Mouse (Mus musculus) kidney, embryonic 14.5 days (tissue): ENCODE results near the gene Gckr. TPM values are rescaled to one million over a fixed set of nuclear protein-coding genes. Genes with fewer than 3 reads are reported as not detected.

ENCODE experiments used
- ATAC-seq: fragments of 200-750 bp; cut with Nextera tagmentation; 2 replicates; pipeline ENCODE4 v1.8.0; 2017; ENCODE audit warnings: moderate number of reproducible peaks, mild to moderate bottlenecking, moderate TSS enrichment, moderate library complexity; ENCODE audit not compliant: low FRiP score, low TSS enrichment
- H3K27ac ChIP-seq: fragments of 300-500 bp; sonication (generic); 2 replicates; pipeline ENCODE4 v1.5.1; 2014; ENCODE audit warnings: low read depth, mild to moderate bottlenecking, low read length, moderate library complexity, mixed read lengths
- H3K27me3 ChIP-seq: fragments of 300-500 bp; sonication (generic); 2 replicates; pipeline ENCODE4 v1.6.1; 2014; ENCODE audit warnings: mild to moderate bottlenecking, low read length; ENCODE audit not compliant: control insufficient read depth, insufficient read depth
- H3K36me3 ChIP-seq: fragments of 300-500 bp; sonication (generic); 2 replicates; pipeline ENCODE4 v1.6.1; 2014; ENCODE audit warnings: low read length, mixed read lengths; ENCODE audit not compliant: control insufficient read depth, insufficient read depth
- H3K4me1 ChIP-seq: fragments of 300-500 bp; sonication (generic); 2 replicates; pipeline ENCODE4 v1.6.1; 2014; ENCODE audit warnings: low read length, mixed read lengths; ENCODE audit not compliant: control insufficient read depth, insufficient read depth
- H3K4me2 ChIP-seq: fragments of 300-500 bp; sonication (generic); replicated peaks from 2 replicates; pipeline ENCODE4 v1.6.1; 2014; ENCODE audit warnings: low read depth, mild to moderate bottlenecking, low read length
- H3K4me3 ChIP-seq: fragments of 300-500 bp; sonication (generic); 2 replicates; pipeline ENCODE4 v1.5.1; 2014; ENCODE audit warnings: mild to moderate bottlenecking, low read length
- H3K9ac ChIP-seq: fragments of 300-500 bp; sonication (generic); 2 replicates; pipeline ENCODE4 v1.6.1; 2014; ENCODE audit warnings: low read depth, mild to moderate bottlenecking, low read length, moderate library complexity
- H3K9me3 ChIP-seq: fragments of 300-500 bp; sonication (generic); 2 replicates; pipeline ENCODE4 v1.6.1; 2016; ENCODE audit warnings: low read length; ENCODE audit not compliant: control insufficient read depth
- WGBS: fragments of 180-500 bp; shearing (Covaris S2); extraction: QIAGEN DNeasy Blood & Tissue Kit; methylation state at CpG from one replicate; pipeline ENCODE4 v1.1.7; 2014; 5-methylcytosine and 5-hydroxymethylcytosine counted together
- polyA plus RNA-seq: library from polyadenylated mRNA; unstranded; fragments of >200 nt; fragmentation: Nextera tagmentation; extraction: Ambion mirVana; gene quantifications from 2 replicates; pipeline ENCODE4 v1.2.1, GENCODE M21; 2014

Gckr gene
- polyA plus RNA-seq, 1 experiment from 2014 or later = 0.76 TPM

- H3K9me3 ChIP-seq = no peaks in the 10 kb centered on the region
- H3K27me3 ChIP-seq = no peaks in the 10 kb centered on the region
- WGBS = 93% methylated on average over 2 of the region's 2 CpGs
- peaks cover 60% of the 10 kb centered on the region for H3K36me3 ChIP-seq
- H3K4me2 ChIP-seq = no peak overlapping the region
- H3K9ac ChIP-seq = no peak overlapping the region
- ATAC-seq = no peak
- peaks cover 4% of the 10 kb centered on the region; the same call in 1 of the 2 replicates for H3K4me1 ChIP-seq
- H3K27ac ChIP-seq = no peak overlapping the region
- no peak overlapping the region for H3K4me3 ChIP-seq
Measured at GRCm38 (mm10) chr5:31255381-31255780, 41.9 kb upstream of the Gckr start.

GRCm38 (mm10) chr5:31255971-31256370, 41.3 kb upstream of the Gckr start:
- Histone ChIP-seq H3K4me2 (no peak overlapping the region), H3K36me3 (peaks cover 60% of the 10 kb centered on the region), H3K9me3 (no peaks in the 10 kb centered on the region), H3K4me3 (no peak overlapping the region), H3K9ac (no peak overlapping the region), H3K27me3 (no peaks in the 10 kb centered on the region), H3K27ac (no peak overlapping the region), H3K4me1 (peaks cover 4% of the 10 kb centered on the region; the same call in 1 of the 2 replicates)
- 86% methylated on average over 2 of the region's 2 CpGs for WGBS
- no peak for ATAC-seq

- no peak for ATAC-seq
- Histone ChIP-seq H3K4me3 (no peak overlapping the region), H3K9me3 (no peaks in the 10 kb centered on the region), H3K9ac (no peak overlapping the region), H3K4me1 (no peaks in the 10 kb centered on the region), H3K4me2 (no peak overlapping the region), H3K27ac (no peak overlapping the region), H3K27me3 (no peaks in the 10 kb centered on the region), H3K36me3 (peaks cover 58% of the 10 kb centered on the region)
- WGBS = 83% methylated on average over 11 of the region's 11 CpGs
Measured at GRCm38 (mm10) chr5:31257616-31258015, 39.6 kb upstream of the Gckr start.

- no peak overlapping the region for H3K27ac ChIP-seq
- H3K4me2 ChIP-seq = no peak overlapping the region
- H3K36me3 ChIP-seq = peaks cover 67% of the 10 kb centered on the region
- no peaks in the 10 kb centered on the region for H3K4me1 ChIP-seq
- H3K27me3 ChIP-seq = no peaks in the 10 kb centered on the region
- H3K4me3 ChIP-seq = no peak overlapping the region
- no peak for ATAC-seq
- no peak overlapping the region for H3K9ac ChIP-seq
- WGBS = 92% methylated on average over 7 of the region's 7 CpGs
- no peaks in the 10 kb centered on the region for H3K9me3 ChIP-seq
Measured at GRCm38 (mm10) chr5:31266101-31266500, 31.1 kb upstream of the Gckr start.

GRCm38 (mm10) chr5:31267686-31268085, 29.6 kb upstream of the Gckr start:
- Histone ChIP-seq H3K27ac (no peak overlapping the region), H3K4me1 (no peaks in the 10 kb centered on the region), H3K4me3 (no peak overlapping the region), H3K9me3 (no peaks in the 10 kb centered on the region), H3K36me3 (peaks cover 71% of the 10 kb centered on the region), H3K4me2 (no peak overlapping the region), H3K27me3 (no peaks in the 10 kb centered on the region), H3K9ac (no peak overlapping the region)
- ATAC-seq = no peak
- WGBS = 89% methylated on average over 6 of the region's 6 CpGs

GRCm38 (mm10) chr5:31273018-31273417, 24.2 kb upstream of the Gckr start:
- WGBS = 92% methylated on average over 6 of the region's 6 CpGs
- H3K27ac ChIP-seq = no peak overlapping the region
- H3K4me1 ChIP-seq = no peaks in the 10 kb centered on the region
- no peaks in the 10 kb centered on the region for H3K9me3 ChIP-seq
- ATAC-seq = no peak
- H3K27me3 ChIP-seq = no peaks in the 10 kb centered on the region
- H3K9ac ChIP-seq = no peak overlapping the region
- H3K4me3 ChIP-seq = no peak overlapping the region
- peaks cover 39% of the 10 kb centered on the region for H3K36me3 ChIP-seq
- no peak overlapping the region for H3K4me2 ChIP-seq

GRCm38 (mm10) chr5:31279245-31279988, 17.8 kb upstream of the Gckr start:
- no peak overlapping the region for H3K4me3 ChIP-seq
- no peaks in the 10 kb centered on the region for H3K27me3 ChIP-seq
- ATAC-seq = no peak
- 86% methylated on average over 20 of the region's 20 CpGs for WGBS
- H3K4me1 ChIP-seq = no peaks in the 10 kb centered on the region
- no peak overlapping the region for H3K4me2 ChIP-seq
- H3K27ac ChIP-seq = no peak overlapping the region
- no peak overlapping the region for H3K9ac ChIP-seq
- H3K36me3 ChIP-seq = peaks cover 61% of the 10 kb centered on the region
- no peaks in the 10 kb centered on the region for H3K9me3 ChIP-seq

- no peak overlapping the region for H3K9ac ChIP-seq
- ATAC-seq = no peak
- peaks cover 36% of the 10 kb centered on the region for H3K36me3 ChIP-seq
- 84% methylated on average over 4 of the region's 4 CpGs for WGBS
- H3K27ac ChIP-seq = no peak overlapping the region
- H3K9me3 ChIP-seq = no peaks in the 10 kb centered on the region
- no peaks in the 10 kb centered on the region for H3K27me3 ChIP-seq
- no peak overlapping the region for H3K4me2 ChIP-seq
- H3K4me1 ChIP-seq = peaks cover 4% of the 10 kb centered on the region; the same call in 1 of the 2 replicates
- no peak overlapping the region for H3K4me3 ChIP-seq
Measured at GRCm38 (mm10) chr5:31288225-31288624, 9.0 kb upstream of the Gckr start.

- WGBS = 81% methylated on average over 3 of the region's 3 CpGs
- no peak for ATAC-seq
- no peak overlapping the region for H3K4me3 ChIP-seq
- H3K36me3 ChIP-seq = peaks cover 31% of the 10 kb centered on the region
- no peak overlapping the region for H3K9ac ChIP-seq
- no peak overlapping the region for H3K4me2 ChIP-seq
- H3K27ac ChIP-seq = no peak overlapping the region
- H3K4me1 ChIP-seq = peaks cover 4% of the 10 kb centered on the region; the same call in 1 of the 2 replicates
- no peaks in the 10 kb centered on the region for H3K27me3 ChIP-seq
- H3K9me3 ChIP-seq = no peaks in the 10 kb centered on the region
Measured at GRCm38 (mm10) chr5:31288655-31289054, 8.6 kb upstream of the Gckr start.
